In the genomic region with DNA sequence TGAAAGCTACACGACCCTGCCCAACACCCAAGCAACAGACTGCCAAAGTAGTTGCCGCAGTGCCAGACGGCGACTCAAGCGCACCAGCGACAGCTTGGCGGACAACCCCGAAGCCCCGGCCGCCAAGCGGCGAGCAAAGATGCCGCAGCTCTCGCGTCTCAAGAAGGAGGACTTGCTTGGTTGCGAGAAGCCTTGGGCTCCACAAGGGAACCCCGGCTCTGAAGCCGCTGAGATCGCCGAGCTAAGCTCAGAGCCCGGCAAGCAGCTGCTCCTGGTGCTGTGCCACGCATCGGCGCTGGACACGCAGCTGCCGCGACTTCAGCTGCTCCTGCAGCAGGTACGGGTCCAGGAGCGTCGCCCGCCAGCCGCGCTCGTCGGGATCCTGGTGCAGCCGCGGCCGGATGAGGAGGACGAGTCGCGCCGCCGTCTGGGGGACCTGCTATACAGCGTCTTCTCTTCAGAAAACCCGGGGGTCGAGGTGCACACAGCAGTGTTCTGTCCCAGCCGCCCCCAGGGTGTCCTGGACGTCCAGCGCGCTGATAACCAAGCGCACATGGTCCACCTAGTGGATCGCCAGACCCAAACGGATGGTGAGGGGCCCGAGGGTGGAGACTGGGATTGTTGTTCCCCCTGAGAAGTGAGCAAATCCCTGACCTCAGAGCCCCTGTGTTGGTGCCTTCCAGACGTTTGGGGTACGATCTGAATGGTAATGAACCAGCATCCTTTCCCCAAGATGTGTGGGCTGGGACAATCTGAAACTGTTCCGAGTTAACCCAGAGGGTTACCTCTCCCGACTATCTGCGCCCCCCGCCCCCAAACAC, we compare ENCODE assay signal across 7 mouse cellular contexts. TPM values are rescaled to one million over a fixed set of nuclear protein-coding genes. Genes with fewer than 3 reads are reported as not detected.
A peak's percentile ranks its signal among the peaks of the same experiment; 100 is the strongest.
DNase-seq lines count a peak whose midpoint lies in the region; ATAC-seq lines count a peak whose summit lies in the region.

No protein-coding gene starts in this region.

- no peak overlapping the region for H3K27ac ChIP-seq in brown adipose tissue, adult 24 weeks (replicated peaks; ENCODE audit: low read depth, low read length)
- H3K27ac ChIP-seq in forebrain, embryonic 12.5 days, result no peak overlapping the region
- H3K27ac ChIP-seq in hindbrain, embryonic 12.5 days, result no peak overlapping the region

- DNase-seq in R1 (ENCODE audit: low read depth, low spot score), result peak; percentile 76
- DNase-seq in left cerebral cortex, postnatal 10 days (ENCODE audit: extremely low spot score in 1 of 2, low spot score in 2 of 2), result peak; percentile 74 to 85
- DNase-seq in right cerebral cortex, postnatal 36 days (ENCODE audit: low spot score in 2 of 2), result peak; percentile 56

- WGBS in forebrain, embryonic 12.5 days, result 3% methylated on average over 60 of the region's 60 CpGs
- WGBS in hindbrain, embryonic 12.5 days, result 3% methylated on average over 60 of the region's 60 CpGs

- H3K9me3 ChIP-seq in forebrain, embryonic 12.5 days, result no peaks in the 10 kb centered on the region
- no peaks in the 10 kb centered on the region for H3K9me3 ChIP-seq in hindbrain, embryonic 12.5 days (replicated peaks)

- no peaks in the 10 kb centered on the region for H3K36me3 ChIP-seq in forebrain, embryonic 12.5 days (replicated peaks)
- no peaks in the 10 kb centered on the region for H3K36me3 ChIP-seq in hindbrain, embryonic 12.5 days

- peak overlapping the region; percentile 29; the same call in 1 of the 2 replicates for H3K4me3 ChIP-seq in brown adipose tissue, adult 24 weeks (ENCODE audit: insufficient read depth, low read depth, low read length)
- peak overlapping the region; percentile 51 for H3K4me3 ChIP-seq in forebrain, embryonic 12.5 days (replicated peaks)
- H3K4me3 ChIP-seq in hindbrain, embryonic 12.5 days, result peak overlapping the region; percentile 52

- intact Hi-C loops in left cerebral cortex, postnatal 10 days (cut with DNase I), result no loop called here

- peaks cover 42% of the 10 kb centered on the region for H3K27me3 ChIP-seq in forebrain, embryonic 12.5 days
- H3K27me3 ChIP-seq in hindbrain, embryonic 12.5 days, result peaks cover 42% of the 10 kb centered on the region

- peak; percentile 75 for ATAC-seq in forebrain, embryonic 12.5 days (ENCODE audit: low FRiP score)
- peak; percentile 77 for ATAC-seq in hindbrain, embryonic 12.5 days (ENCODE audit: low FRiP score)
- ATAC-seq in megakaryocyte, adult 5-6 weeks (ENCODE audit: poor library complexity, severe bottlenecking), result peak; percentile 41; the same call in 1 of the 2 replicates

- H3K9ac ChIP-seq in forebrain, embryonic 12.5 days, result peak overlapping the region; percentile 56
- H3K9ac ChIP-seq in hindbrain, embryonic 12.5 days, result peak overlapping the region; percentile 62

- H3K4me2 ChIP-seq in forebrain, embryonic 12.5 days, result peak overlapping the region; percentile 92
- H3K4me2 ChIP-seq in hindbrain, embryonic 12.5 days (replicated peaks), result peak overlapping the region; percentile 96

- H3K4me1 ChIP-seq in brown adipose tissue, adult 24 weeks (ENCODE audit: control insufficient read depth, insufficient read depth, insufficient read length, low read length), result no peaks in the 10 kb centered on the region
- peaks cover 13% of the 10 kb centered on the region for H3K4me1 ChIP-seq in forebrain, embryonic 12.5 days
- H3K4me1 ChIP-seq in hindbrain, embryonic 12.5 days, result peaks cover 7% of the 10 kb centered on the region

RNA-seq across cellular contexts. Expression of a gene that starts 1.8 kb away (rescaled TPM):
- not detected in 2 replicates for polyA plus RNA-seq in brown adipose tissue, adult 24 weeks (2012; ENCODE audit: insufficient read depth, insufficient read length, missing spikeins)
- not detected in 2 replicates for polyA plus RNA-seq in forebrain, embryonic 12.5 days (2016; fragmentation: Nextera tagmentation; extraction: Ambion mirVana)
- 0.25 TPM in 1 of 2 replicates, not detected in the other for polyA plus RNA-seq in hindbrain, embryonic 12.5 days (2016; fragmentation: Nextera tagmentation; extraction: Ambion mirVana)
- under 1 TPM; 0.62 to 0.89 TPM for total RNA-seq in left cerebral cortex, postnatal 10 days (2021)
- not detected in 2 replicates for total RNA-seq in megakaryocyte, adult 5-6 weeks (2015)
- not detected in 2 replicates for total RNA-seq in megakaryocyte, adult 5-6 weeks (2017)

RNA-seq across cellular contexts. Expression of a gene that starts 27.2 kb away (rescaled TPM):
- polyA plus RNA-seq in brown adipose tissue, adult 24 weeks (2012; ENCODE audit: insufficient read depth, insufficient read length, missing spikeins), result 0.40 TPM in 1 of 2 replicates, not detected in the other
- 0.43 and 0.73 TPM in 2 replicates for polyA plus RNA-seq in forebrain, embryonic 12.5 days (2016; fragmentation: Nextera tagmentation; extraction: Ambion mirVana)
- polyA plus RNA-seq in hindbrain, embryonic 12.5 days (2016; fragmentation: Nextera tagmentation; extraction: Ambion mirVana), result 0.39 and 1.5 TPM in 2 replicates
- total RNA-seq in left cerebral cortex, postnatal 10 days (2021), result 1 to 10 TPM; 4.7 to 8.8 TPM
- not detected in 2 replicates for total RNA-seq in megakaryocyte, adult 5-6 weeks (2015)
- total RNA-seq in megakaryocyte, adult 5-6 weeks (2017), result not detected in 2 replicates

RNA-seq across cellular contexts. Expression of a gene that starts 45.7 kb away (rescaled TPM):
- polyA plus RNA-seq in brown adipose tissue, adult 24 weeks (2012; ENCODE audit: insufficient read depth, insufficient read length, missing spikeins), result 76.2 and 91.1 TPM in 2 replicates
- 202 and 214 TPM in 2 replicates for polyA plus RNA-seq in forebrain, embryonic 12.5 days (2016; fragmentation: Nextera tagmentation; extraction: Ambion mirVana)
- 196 TPM in 2 replicates for polyA plus RNA-seq in hindbrain, embryonic 12.5 days (2016; fragmentation: Nextera tagmentation; extraction: Ambion mirVana)
- 100 to 1,000 TPM; 126 to 127 TPM for total RNA-seq in left cerebral cortex, postnatal 10 days (2021)
- 58.4 and 59.6 TPM in 2 replicates for total RNA-seq in megakaryocyte, adult 5-6 weeks (2015)
- total RNA-seq in megakaryocyte, adult 5-6 weeks (2017), result 89.5 and 91.9 TPM in 2 replicates

RNA-seq across cellular contexts. Expression of a gene that starts 57.6 kb away (rescaled TPM):
- not detected in 2 replicates for polyA plus RNA-seq in brown adipose tissue, adult 24 weeks (2012; ENCODE audit: insufficient read depth, insufficient read length, missing spikeins)
- 0.05 TPM in 1 of 2 replicates, not detected in the other for polyA plus RNA-seq in forebrain, embryonic 12.5 days (2016; fragmentation: Nextera tagmentation; extraction: Ambion mirVana)
- 0.09 TPM in 1 of 2 replicates, not detected in the other for polyA plus RNA-seq in hindbrain, embryonic 12.5 days (2016; fragmentation: Nextera tagmentation; extraction: Ambion mirVana)
- under 1 TPM in 1 of 2 experiments, not detected in 1; 0.08 TPM for total RNA-seq in left cerebral cortex, postnatal 10 days (2021)
- total RNA-seq in megakaryocyte, adult 5-6 weeks (2015), result 0.07 TPM in 2 replicates
- 0.33 and 0.53 TPM in 2 replicates for total RNA-seq in megakaryocyte, adult 5-6 weeks (2017)
